ENCODE assay signal across 8 mouse cellular contexts in the genomic region with DNA sequence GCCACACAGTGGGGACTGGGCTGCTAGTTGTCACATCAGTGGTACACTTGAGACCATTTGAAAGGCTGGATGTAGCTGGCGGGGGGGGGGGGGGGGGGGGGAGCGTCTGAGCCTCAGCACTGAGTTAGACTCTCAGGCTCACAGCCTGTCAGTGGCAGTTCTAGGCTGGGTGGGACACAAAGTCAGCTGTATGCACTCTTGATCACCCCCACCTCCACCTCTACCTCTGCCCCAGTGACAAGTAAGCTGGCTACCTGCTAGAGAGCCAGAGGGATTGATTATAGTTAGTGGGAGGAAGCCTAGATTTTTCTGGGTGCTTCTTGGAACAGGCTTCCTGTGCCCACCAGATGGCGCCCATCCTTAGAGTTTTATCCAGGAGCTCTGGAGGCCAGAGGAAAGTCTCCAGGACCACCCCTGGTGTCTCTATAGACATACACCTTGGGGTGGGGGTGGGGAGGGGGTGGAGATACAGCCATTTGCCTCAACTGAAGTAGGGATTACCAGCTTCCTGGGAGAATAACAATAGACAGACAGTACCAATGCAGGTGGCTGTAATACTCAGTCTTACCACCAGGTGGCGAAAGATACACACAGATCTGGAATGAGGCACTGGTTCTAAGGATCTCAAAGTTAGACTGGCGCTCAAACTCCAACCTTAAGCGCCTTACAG.
DNase-seq lines count a peak whose midpoint lies in the region; ATAC-seq lines count a peak whose summit lies in the region.

No protein-coding gene starts in this region.

- no peak overlapping the region for H3K4me2 ChIP-seq in heart, embryonic 11.5 days
- H3K4me2 ChIP-seq in intestine, embryonic 15.5 days (replicated peaks), result no peak overlapping the region

- no peaks in the 10 kb centered on the region for H3K36me3 ChIP-seq in heart, embryonic 11.5 days (ENCODE audit: control insufficient read depth, insufficient read depth, low read length)
- no peaks in the 10 kb centered on the region for H3K36me3 ChIP-seq in intestine, embryonic 15.5 days

- peak; percentile 94 for DNase-seq in heart, adult 11 months
- DNase-seq in cerebellum, postnatal 36 days, result peak; percentile 75 to 91
- peak; percentile 81 for DNase-seq in gastrocnemius, postnatal 10 days
- peak; percentile 87 for DNase-seq in left cerebral cortex, postnatal 25 days (ENCODE audit: low spot score in 2 of 2)
- DNase-seq in mesoderm, embryonic 11.5 days (ENCODE audit: low read depth, low spot score), result peak; percentile 72
- peak; percentile 61 for DNase-seq in skeletal muscle tissue, adult 2 months (ENCODE audit: low read depth, low spot score)

- ATAC-seq in heart, embryonic 11.5 days (replicated peaks; ENCODE audit: insufficient number of reproducible peaks, low FRiP score, low TSS enrichment), result no peak
- ATAC-seq in intestine, embryonic 15.5 days, result peak; percentile 75

- H3K4me1 ChIP-seq in heart, embryonic 11.5 days (ENCODE audit: control insufficient read depth, insufficient read depth, low read length), result peaks cover 2% of the 10 kb centered on the region
- H3K4me1 ChIP-seq in intestine, embryonic 15.5 days (replicated peaks), result peaks cover 15% of the 10 kb centered on the region

- WGBS in heart, embryonic 11.5 days (ENCODE audit: insufficient replicate concordance), result 14% methylated on average over 4 of the region's 6 CpGs
- WGBS in intestine, embryonic 15.5 days, result 15% methylated on average over 5 of the region's 6 CpGs

- H3K4me3 ChIP-seq in heart, embryonic 11.5 days (ENCODE audit: low read depth, low read length), result no peak overlapping the region
- no peak overlapping the region for H3K4me3 ChIP-seq in intestine, embryonic 15.5 days (replicated peaks)

- no peak overlapping the region for H3K9ac ChIP-seq in heart, embryonic 11.5 days (ENCODE audit: low read depth, low read length)
- no peak overlapping the region for H3K9ac ChIP-seq in intestine, embryonic 15.5 days

- H3K9me3 ChIP-seq in heart, embryonic 11.5 days (replicated peaks; ENCODE audit: control insufficient read depth, low read length), result no peaks in the 10 kb centered on the region
- no peaks in the 10 kb centered on the region for H3K9me3 ChIP-seq in intestine, embryonic 15.5 days

- no peak overlapping the region for H3K27ac ChIP-seq in heart, embryonic 11.5 days (ENCODE audit: low read depth, low read length)
- H3K27ac ChIP-seq in intestine, embryonic 15.5 days, result no peak overlapping the region

- H3K27me3 ChIP-seq in heart, embryonic 11.5 days (ENCODE audit: control insufficient read depth, insufficient read depth, low read length), result no peaks in the 10 kb centered on the region
- no peaks in the 10 kb centered on the region for H3K27me3 ChIP-seq in intestine, embryonic 15.5 days (replicated peaks)

- intact Hi-C loops in left cerebral cortex, postnatal 25 days (cut with DNase I), result loop anchor here (2.0 to 5.0 kb wide), 3 partner anchors 108 to 466 kb away; a partner anchor contains a TSS
